Mouse (Mus musculus): ENCODE measurements around the gene Cd200. TPM values are rescaled to one million over a fixed set of nuclear protein-coding genes. Genes with fewer than 3 reads are reported as not detected.

Cd200 gene
- 0.36 and 0.40 TPM in 2 replicates for polyA plus RNA-seq (2012; rRNA removed)

GRCm38 (mm10) chr16:45408425-45409063, at the start of gene Cd200:
Cd200 (minus strand) TSS chr16:45409053.

Other genes with a start within 250 kb of the Cd200 start
- 0.33 and 0.40 TPM in 2 replicates for gene Btla, start 184.7 kb downstream of the Cd200 start, polyA plus RNA-seq (2012; rRNA removed)
- gene Gm609, start 83.9 kb upstream of the Cd200 start, polyA plus RNA-seq (2012; rRNA removed): 0.01 and 0.02 TPM in 2 replicates
- not detected in 2 replicates for gene Gm17783, start 123.0 kb upstream of the Cd200 start, polyA plus RNA-seq (2012; rRNA removed)
- 0.01 TPM in 1 of 2 replicates, not detected in the other for gene Slc9c1, start 126.3 kb upstream of the Cd200 start, polyA plus RNA-seq (2012; rRNA removed)
- 0.89 and 0.92 TPM in 2 replicates for gene Gcsam, start 201.3 kb upstream of the Cd200 start, polyA plus RNA-seq (2012; rRNA removed)
- gene BC016579, start 245.0 kb upstream of the Cd200 start, polyA plus RNA-seq (2012; rRNA removed): 0.17 and 0.19 TPM in 2 replicates

Measured in liver, embryonic 14 days (tissue).